Mouse (Mus musculus): ENCODE data around the gene Pdgfc. TPM values are rescaled to one million over a fixed set of nuclear protein-coding genes. Genes with fewer than 3 reads are reported as not detected.

Pdgfc gene
- total RNA-seq (2021) = 1 to 10 TPM; 1.3 to 1.6 TPM
- long read RNA-seq, experiment 1, partial matches to known transcripts = 0 of 1 reads
- long read RNA-seq, experiment 1, other reads (novel, unspliced or antisense) = 0 of 1 reads
- long read RNA-seq, experiment 2 = 0 reads

DNA sequence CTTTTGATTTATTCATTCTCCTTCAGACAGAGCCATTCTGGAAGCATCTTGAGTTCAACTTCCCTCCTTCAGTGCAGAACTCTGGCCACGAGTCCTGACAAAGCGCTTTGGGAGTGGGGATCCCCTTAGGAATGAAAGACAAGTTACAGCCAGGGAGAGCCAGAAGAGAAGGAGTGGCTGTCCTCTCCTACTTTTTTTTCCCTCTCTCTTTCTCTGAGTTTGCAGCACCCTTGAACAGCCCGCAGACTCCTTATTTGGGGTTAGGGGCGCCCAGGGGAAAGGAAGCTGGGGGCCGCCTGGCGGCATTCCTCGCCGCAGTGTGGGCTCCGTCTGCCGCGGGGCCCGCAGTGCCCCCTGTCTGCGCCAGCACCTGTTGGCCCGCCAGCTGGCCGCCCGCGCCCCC lies at the start of gene Pdgfc:
Gene Pdgfc, plus strand, starts transcription at position 266 of the 403 bp plus-strand sequence.
- intact Hi-C loops (cut with DNase I) = loop anchor here (5.0 kb wide), 1 partner anchor 79 kb away; no protein-coding TSS in a partner anchor
- DNase-seq = no peak

DNA sequence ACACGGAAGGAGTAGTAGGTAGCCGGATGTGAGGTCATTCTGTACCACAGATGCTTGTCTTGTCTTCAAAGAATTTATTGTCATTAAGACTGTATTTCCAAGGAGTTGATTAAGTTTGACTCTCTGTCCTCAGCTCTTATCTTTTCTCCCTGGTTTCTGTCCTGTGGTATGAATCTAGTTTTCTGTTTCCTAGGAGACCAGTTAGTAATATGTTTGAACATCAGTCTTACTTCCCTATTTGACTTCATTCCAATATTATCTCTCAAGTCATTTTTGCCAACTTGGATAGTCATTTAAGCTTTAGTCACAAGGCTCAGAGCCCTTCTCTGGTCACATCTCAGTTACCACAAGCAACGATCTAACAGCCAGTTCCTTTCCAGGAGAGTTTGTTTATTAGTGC lies 27.0 kb upstream of the Pdgfc start:
- intact Hi-C loops (cut with DNase I) = no loop called here
- no peak for DNase-seq

DNA sequence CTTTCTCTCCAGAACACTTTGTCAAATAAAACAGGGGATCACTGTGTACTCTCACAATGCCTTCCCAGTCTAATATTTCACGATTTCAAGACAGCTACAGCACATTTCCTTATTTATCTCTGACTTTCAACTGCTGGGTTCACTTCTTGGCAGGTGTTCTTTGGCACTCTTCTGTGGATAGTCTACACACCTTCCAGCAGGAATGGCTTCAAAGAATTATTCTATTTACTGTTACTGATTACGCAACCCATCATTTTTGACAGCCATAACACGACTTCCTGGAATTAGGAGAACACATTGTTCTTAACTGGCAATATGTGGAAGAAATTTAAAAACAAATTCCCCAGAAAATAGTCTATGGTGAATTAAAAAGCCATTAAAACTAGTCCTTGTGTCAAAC lies 26.3 kb upstream of the Pdgfc start:
- intact Hi-C loops (cut with DNase I) = no loop called here

DNA sequence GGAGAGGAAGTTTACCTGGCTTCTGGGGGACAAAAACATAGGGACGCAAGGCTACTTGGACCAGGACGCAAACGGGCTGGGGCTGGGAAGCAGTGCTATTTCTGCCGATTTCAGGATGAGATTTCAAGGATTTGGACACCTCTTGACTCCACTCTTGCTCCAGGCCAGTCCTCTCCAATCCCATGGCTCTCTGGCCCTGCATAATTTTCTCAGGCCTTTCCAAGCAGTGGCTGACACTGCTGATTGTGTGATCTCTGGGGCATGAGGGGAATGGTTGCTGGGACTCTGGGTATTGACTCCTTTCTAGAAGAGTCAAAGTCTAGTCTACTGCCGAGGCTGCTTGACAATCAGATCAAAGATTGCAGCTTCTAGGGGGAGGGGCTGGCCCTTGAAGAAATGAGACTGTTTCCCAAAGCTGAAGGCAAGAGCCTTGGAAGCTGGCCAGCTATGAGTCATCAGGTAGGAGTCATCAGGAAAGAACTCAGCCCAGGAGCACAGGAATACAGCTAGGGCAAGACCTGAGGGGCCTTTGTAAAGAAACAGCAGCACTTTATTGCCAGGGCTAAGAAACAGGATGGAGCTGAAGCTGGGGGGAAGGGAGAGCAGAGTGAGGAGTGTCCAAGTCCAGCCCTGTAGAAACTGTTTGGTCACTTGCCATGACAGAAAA lies 18.7 kb upstream of the Pdgfc start:
- DNase-seq = no peak
- intact Hi-C loops (cut with DNase I) = no loop called here

More for the DNA sequence above, 26.3 kb upstream of the Pdgfc start:
- no peak for DNase-seq

DNA sequence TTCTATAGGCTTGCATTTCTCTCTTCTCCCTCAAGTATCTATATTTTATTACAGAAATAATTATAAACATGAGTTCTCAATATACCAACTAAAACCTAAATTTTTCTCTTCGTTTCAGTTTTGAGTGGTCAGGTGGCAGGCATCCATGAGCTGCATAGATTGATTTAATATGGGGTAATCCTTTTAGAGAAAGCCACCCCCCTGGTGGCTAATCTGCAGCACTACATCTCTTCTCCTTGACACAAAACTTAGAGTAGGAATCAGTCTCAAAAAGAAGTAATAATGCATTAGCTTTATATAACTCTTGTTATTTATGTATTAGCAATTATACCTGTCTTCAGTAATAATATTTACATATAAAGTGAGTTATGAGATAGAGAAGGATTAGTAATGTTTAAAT lies 16.2 kb upstream of the Pdgfc start:
- intact Hi-C loops (cut with DNase I) = no loop called here
- no peak for DNase-seq

DNA sequence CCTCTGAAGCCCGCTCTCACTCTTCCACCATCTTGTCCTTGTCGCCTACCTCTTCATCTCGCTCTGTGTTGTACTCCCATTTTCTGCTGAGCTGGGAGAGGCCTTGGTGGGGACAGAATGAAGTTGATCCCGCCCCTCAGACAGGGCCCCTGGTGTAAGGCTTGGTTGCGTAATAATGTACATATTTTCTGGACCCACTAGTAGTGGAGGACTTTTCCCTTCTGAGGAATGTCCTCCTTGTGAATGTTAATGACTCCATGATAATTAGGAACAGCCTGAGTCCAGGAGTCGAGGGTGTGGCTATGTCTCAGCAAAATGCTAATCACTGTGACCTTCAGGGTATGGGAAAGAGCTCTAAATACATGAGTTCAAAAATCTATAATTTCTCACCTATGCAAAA lies 14.4 kb upstream of the Pdgfc start:
- intact Hi-C loops (cut with DNase I) = no loop called here
- DNase-seq = no peak

DNA sequence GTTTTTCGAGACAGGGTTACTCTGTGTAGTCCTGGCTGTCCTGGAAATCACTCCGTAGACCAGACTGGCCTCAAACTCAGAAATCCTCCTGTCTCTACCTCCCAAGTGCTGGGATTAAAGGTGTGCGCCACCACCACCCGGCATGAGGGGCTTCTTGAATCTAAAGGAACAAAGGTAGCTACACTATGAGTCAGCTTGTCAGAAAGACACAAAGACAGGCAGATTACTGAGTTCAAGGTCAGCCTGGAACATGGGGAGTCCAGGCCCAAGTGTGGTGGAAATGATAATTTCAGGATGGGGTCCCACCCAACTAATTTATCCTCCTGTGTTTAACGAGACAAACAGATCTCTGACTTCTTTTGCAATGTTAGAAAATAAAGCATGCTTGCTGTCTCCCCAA lies 13.9 kb upstream of the Pdgfc start:
- intact Hi-C loops (cut with DNase I) = no loop called here
- no peak for DNase-seq

DNA sequence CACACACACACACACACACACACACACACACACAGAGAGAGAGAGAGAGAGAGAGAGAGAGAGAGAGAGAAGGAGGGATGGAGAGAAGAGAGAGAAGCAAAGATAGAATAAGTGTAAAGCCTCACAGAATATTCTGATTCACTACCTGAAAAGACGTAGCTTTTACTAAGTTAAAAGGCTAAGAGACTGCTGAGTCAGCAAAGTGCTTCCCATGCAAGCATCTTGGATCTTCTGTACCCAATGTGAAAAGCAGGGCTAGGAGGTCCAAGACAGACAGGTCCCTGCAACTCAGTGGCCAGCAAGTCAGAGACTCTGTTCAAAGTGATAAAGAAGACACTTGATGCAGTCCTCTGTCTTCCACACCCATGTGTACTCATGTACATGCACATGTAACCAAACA lies 13.4 kb upstream of the Pdgfc start:
- intact Hi-C loops (cut with DNase I) = no loop called here
- DNase-seq = no peak

DNA sequence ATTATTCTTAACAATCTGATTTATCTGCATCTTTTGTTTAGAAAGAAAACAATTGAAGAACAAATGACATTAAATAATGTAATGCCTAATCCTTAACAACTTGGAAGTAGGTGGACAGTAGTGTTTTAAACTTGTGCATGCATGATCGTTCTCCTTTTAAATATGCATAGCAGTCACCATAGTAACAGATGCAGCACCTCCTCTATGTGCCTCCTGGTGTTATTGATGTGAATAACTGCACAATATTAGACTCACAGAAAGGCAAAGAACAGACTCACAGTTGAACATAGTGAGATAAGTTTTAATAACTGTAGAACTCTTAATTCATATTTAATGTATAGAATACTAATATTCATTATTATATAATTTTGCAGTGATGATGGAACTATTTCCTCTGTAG lies 12.6 kb upstream of the Pdgfc start:
- DNase-seq = no peak
- intact Hi-C loops (cut with DNase I) = no loop called here

DNA sequence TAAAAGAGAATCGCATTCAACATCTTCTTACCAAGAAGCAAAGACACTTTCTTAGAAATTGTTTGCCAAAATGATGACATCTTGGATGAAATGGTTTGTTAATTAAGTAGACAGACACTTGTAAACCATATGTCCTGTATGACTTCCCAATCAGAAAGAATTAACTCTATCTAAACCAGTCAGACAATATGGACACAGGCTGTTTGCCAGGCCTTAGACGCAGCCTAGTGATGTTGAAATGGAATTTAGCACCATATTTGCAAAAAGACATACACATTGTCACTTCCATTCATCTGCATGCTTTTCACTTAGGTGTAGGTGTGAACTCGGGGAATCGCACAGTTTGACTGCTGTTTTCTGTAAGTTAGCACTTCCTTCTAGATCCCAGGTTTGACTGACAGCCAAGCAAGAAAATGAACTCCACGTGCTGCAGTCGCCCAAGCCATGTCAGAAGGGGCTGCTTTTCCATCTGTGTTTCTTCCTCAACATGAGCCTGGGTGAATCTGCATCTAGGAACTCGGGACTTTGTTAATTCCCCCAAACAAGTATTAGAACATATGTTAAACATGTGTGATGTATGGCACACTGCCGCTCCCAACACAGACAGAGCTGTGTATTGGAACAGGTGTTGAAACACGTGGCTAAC lies 10.5 kb upstream of the Pdgfc start:
- intact Hi-C loops (cut with DNase I) = no loop called here
- DNase-seq = no peak

DNA sequence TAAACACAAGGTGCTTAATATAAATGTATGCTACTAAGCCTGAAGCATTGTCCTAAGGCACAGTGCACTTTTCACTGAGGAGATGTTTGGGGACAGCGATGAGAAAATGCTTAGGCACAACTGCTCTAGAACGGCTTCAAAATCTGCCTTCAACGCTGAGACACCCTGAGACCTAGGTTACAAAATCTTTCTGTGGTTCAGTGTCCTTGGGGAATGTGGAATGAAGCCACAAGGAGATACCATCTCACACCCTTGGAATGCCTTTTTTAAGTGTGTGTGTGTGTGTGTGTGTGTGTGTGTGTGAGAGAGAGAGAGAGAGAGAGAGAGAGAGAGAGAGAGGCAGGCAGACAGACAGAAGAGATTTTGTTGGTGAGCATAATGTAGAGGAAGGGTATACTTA lies 7.9 kb upstream of the Pdgfc start:
- DNase-seq = no peak
- intact Hi-C loops (cut with DNase I) = no loop called here

DNA sequence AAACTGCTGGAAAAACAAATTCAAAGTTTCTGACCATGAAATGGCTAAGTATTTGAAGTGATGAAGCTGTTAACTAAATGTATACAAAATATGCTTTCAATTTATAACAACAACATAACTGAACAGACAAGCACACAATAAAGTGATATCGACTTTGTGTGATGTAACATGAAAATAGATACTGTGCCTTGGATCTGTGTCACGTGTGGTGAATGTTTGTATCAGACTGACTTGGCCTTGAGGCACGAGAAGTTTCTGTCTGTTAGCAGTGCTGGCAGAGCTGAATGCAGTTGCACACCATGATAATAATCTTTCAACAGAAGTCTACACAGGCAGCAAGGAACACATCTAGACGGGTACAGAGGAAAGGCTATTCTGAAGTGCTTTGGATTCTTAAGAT lies 6.9 kb upstream of the Pdgfc start:
- intact Hi-C loops (cut with DNase I) = no loop called here
- no peak for DNase-seq

DNA sequence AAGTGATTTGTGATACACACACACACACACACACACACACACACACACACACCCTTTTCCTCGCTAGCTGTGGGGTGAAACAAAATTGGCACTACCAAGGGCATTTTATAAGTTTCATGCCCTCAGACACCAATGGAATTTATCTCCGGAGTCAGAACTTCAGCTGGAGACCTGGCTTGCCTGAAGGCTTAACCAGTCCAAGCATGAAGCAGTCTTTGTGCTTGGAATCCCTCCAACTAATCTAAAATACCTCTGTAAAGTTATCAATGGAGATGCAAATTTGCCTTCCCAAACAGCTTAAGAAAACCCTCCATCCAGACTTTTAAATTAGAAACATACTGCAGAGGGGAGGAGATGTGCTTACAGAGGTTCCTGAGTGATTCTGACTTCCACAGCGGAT lies 6.3 kb upstream of the Pdgfc start:
- DNase-seq = no peak
- intact Hi-C loops (cut with DNase I) = no loop called here

DNA sequence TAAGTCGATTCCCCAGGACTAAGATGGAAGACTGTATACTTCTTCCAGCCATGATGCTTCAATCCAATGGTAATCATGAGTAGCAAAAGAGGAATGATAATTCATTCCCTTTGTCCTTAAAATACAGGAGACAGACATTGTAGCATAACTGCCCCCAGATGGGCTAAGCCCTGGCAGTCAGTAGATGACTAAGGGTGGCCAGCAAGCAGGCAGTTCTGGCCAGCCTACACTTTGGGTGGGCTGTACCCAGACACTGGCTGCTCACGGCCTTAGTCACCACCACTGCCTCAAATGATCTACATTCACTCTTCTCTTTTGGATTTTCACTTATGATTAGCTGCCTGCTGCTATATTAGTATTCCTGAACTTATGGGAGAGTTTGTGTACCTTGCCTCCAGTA lies 5.9 kb upstream of the Pdgfc start:
- intact Hi-C loops (cut with DNase I) = no loop called here
- DNase-seq = no peak

DNA sequence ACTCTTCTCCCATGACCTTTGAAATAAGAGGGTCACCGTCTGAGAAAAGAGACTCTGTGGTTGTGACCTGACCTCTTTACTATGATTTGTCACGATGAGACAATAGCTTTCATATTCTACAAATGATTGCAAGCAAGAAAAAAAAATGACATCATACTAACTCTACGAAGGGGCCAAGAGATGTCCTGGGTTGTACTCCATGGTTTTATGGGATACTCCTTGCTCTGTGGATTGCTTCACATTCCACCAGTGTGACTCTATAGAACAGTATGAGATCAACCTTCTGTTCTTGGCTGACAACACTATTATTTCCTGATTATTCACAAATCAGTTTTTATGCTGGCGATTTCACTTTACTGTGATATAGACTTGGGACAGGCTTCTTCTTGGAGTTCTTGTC lies 4.2 kb upstream of the Pdgfc start:
- intact Hi-C loops (cut with DNase I) = no loop called here
- DNase-seq = no peak

DNA sequence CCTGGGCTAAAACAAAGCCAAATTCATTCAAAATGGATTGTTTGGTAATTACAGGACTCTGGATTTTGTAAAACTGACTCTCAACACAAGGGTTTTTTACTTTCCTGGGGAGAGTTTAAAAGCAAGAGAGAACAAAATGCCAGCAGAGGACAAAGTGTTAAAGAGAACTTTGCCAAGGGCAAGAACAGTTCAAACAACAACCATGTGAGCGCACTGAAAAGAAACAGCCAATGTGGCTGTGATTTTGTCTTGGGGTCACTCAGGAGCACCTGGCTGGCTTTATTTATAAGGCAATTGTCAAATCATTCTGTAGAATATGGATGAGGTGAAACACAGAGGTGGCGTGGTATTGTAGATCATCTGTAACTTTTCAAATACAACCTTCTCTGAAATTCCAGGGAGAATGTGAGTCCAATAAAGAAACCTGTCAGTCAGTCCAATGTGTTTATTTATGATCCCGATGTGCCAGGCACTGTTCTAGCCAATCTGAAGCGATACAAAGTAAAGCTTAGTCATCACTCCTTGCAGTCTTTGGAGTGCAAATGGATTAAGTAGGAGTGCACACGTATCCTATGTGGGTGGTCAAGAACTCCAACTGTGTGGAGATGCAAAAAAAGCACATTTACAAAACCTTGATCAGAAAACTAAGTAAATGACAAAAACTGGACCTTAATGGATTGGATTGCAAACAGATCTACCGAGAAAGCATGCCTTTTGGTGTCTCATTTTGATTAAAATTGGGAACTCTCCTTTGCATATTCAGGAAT lies 1.7 kb upstream of the Pdgfc start:
- no peak for DNase-seq
- intact Hi-C loops (cut with DNase I) = loop anchor here (5.0 kb wide), 1 partner anchor 77 kb away; no protein-coding TSS in a partner anchor

DNA sequence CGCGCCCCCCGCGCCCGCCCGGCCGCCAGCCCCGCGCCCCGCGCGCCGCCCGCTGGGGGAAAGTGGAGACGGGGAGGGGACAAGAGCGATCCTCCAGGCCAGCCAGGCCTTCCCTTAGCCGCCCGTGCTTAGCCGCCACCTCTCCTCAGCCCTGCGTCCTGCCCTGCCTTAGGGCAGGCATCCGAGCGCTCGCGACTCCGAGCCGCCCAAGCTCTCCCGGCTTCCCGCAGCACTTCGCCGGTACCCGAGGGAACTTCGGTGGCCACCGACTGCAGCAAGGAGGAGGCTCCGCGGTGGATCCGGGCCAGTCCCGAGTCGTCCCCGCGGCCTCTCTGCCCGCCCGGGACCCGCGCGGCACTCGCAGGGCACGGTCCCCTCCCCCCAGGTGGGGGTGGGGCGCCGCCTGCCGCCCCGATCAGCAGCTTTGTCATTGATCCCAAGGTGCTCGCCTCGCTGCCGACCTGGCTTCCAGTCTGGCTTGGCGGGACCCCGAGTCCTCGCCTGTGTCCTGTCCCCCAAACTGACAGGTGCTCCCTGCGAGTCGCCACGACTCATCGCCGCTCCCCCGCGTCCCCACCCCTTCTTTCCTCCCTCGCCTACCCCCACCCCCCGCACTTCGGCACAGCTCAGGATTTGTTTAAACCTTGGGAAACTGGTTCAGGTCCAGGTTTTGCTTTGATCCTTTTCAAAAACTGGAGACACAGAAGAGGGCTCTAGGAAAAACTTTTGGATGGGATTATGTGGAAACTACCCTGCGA lies 517 bp downstream of the Pdgfc start:
- DNase-seq = peak; percentile 10 to 51
- intact Hi-C loops (cut with DNase I) = loop anchor here (5.0 kb wide), 1 partner anchor 79 kb away; no protein-coding TSS in a partner anchor

DNA sequence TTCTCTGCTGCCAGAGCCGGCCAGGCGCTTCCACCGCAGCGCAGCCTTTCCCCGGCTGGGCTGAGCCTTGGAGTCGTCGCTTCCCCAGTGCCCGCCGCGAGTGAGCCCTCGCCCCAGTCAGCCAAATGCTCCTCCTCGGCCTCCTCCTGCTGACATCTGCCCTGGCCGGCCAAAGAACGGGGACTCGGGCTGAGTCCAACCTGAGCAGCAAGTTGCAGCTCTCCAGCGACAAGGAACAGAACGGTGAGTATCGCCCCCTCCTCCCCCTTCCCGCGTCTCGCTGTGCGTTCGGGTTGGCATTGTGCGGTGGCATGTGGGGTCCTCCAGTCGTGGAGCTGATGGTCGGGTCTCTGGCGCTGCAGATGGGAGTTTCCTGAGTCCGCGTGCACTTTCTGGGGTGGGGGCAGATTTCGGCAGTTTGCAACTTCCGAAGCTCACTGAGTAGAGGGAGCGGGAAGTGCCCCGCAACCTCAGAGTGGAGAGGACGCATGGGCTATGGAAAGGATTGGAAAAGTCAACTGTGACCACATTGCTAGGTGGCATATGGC lies 1.2 kb downstream of the Pdgfc start:
- peak; percentile 20 to 41 for DNase-seq

DNA sequence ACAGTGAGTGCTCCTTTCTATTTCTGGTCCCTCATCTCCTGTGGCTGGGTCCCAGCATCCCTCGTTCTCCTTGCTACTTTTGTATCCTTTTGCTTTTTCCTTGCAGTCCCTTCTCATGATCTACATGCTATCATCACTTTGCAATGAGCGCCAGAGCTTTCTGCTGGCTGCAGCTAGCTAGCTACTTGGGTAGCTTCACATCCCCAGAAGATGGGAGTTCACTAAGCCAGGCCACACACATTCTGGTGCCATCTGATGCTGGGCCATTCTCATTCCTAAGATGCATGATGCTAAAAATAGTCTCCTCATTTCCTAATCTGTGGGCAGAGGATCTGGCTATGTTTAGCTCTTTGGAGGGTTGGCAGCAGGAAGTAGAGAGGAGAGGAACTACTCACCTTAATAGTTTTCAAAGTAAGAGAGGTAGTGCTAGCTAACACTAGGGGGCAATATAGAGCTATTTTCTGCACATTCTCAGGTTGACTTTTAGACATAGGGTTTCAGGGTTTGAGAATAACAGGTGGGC lies 3.0 kb downstream of the Pdgfc start:
- DNase-seq = peak in 1 of 2 experiments; percentile 18

More for the DNA sequence above, 1.2 kb downstream of the Pdgfc start:
- intact Hi-C loops (cut with DNase I) = loop anchor here (5.0 kb wide), 1 partner anchor 80 kb away; no protein-coding TSS in a partner anchor

More for the DNA sequence above, 3.0 kb downstream of the Pdgfc start:
- intact Hi-C loops (cut with DNase I) = loop anchor here (5.0 kb wide), 1 partner anchor 82 kb away; no protein-coding TSS in a partner anchor
